Mouse (Mus musculus) heart, embryonic 14.5 days (tissue): ENCODE data around the gene Zfp827. TPM values are rescaled to one million over a fixed set of nuclear protein-coding genes. Genes with fewer than 3 reads are reported as not detected.

ENCODE experiments used
- ATAC-seq: fragments of 200-750 bp; cut with Nextera tagmentation; 2 replicates; pipeline ENCODE4 v1.8.0; 2017; ENCODE audit warnings: low read depth, moderate TSS enrichment; ENCODE audit not compliant: insufficient number of reproducible peaks, insufficient read depth, low FRiP score
- H3K27ac ChIP-seq, 2 experiments: fragments of 200-500 bp in 1 of 2; fragments of 300-500 bp in 1 of 2; sonication (generic) in 1 of 2; replicated peaks in 1 of 2; 2 replicates each; pipeline ENCODE4 v1.5.1; 2012 to 2014; ENCODE audit warnings: low read depth in 2 of 2, low read length in 2 of 2, control low read depth in 1 of 2, mild to moderate bottlenecking in 1 of 2, mixed read lengths in 1 of 2; ENCODE audit not compliant: control insufficient read depth in 1 of 2, insufficient read depth in 1 of 2
- H3K27me3 ChIP-seq: fragments of 300-500 bp; sonication (generic); 2 replicates; pipeline ENCODE4 v1.6.1; 2014; ENCODE audit warnings: mild to moderate bottlenecking, low read length, control low read depth; ENCODE audit not compliant: control insufficient read depth, insufficient read depth
- H3K36me3 ChIP-seq: fragments of 300-500 bp; sonication (generic); 2 replicates; pipeline ENCODE4 v1.6.1; 2014; ENCODE audit warnings: mild to moderate bottlenecking, control low read depth, low read length, mixed read lengths; ENCODE audit not compliant: control insufficient read depth, insufficient read depth
- H3K4me1 ChIP-seq, 2 experiments: fragments of 200-500 bp in 1 of 2; fragments of 300-500 bp in 1 of 2; sonication (generic) in 1 of 2; 2 replicates each; pipeline ENCODE4 v1.6.1; 2012 to 2014; ENCODE audit warnings: low read length in 2 of 2, control low read depth in 1 of 2, mixed read lengths in 1 of 2; ENCODE audit not compliant: control insufficient read depth in 2 of 2, insufficient read depth in 2 of 2
- H3K4me2 ChIP-seq: fragments of 300-500 bp; sonication (generic); 2 replicates; pipeline ENCODE4 v1.6.1; 2014; ENCODE audit warnings: mild to moderate bottlenecking, low read length
- H3K4me3 ChIP-seq, 2 experiments: fragments of 200-500 bp in 1 of 2; fragments of 300-500 bp in 1 of 2; sonication (generic) in 1 of 2; 2 replicates each; pipeline ENCODE4 v1.5.1; 2012 to 2014; ENCODE audit warnings: low read length in 2 of 2, mild to moderate bottlenecking in 2 of 2, control low read depth in 1 of 2, low read depth in 1 of 2, moderate library complexity in 1 of 2; ENCODE audit not compliant: control insufficient read depth in 1 of 2, insufficient read depth in 1 of 2
- H3K9ac ChIP-seq: fragments of 300-500 bp; sonication (generic); 2 replicates; pipeline ENCODE4 v1.6.1; 2014; ENCODE audit warnings: mild to moderate bottlenecking, low read length
- H3K9me3 ChIP-seq: fragments of 300-500 bp; sonication (generic); 2 replicates; pipeline ENCODE4 v1.6.1; 2016; ENCODE audit warnings: low read length, control low read depth; ENCODE audit not compliant: control insufficient read depth
- WGBS: fragments of 180-500 bp; shearing (Covaris S2); extraction: QIAGEN DNeasy Blood & Tissue Kit; methylation state at CpG from one replicate; pipeline ENCODE4 v1.1.7; 2014; 5-methylcytosine and 5-hydroxymethylcytosine counted together
- polyA plus RNA-seq: library from polyadenylated mRNA; unstranded; fragments of >200 nt; fragmentation: Nextera tagmentation; extraction: Ambion mirVana; gene quantifications from 2 replicates; pipeline ENCODE4 v1.2.1, GENCODE M21; 2014

The Zfp827 gene
- polyA plus RNA-seq, 1 experiment from 2014 or later: 10.2 TPM

GRCm38 (mm10) chr8:79157366-79157765 lies 129.1 kb downstream of the Zfp827 start:
- 75% methylated on average over 4 of the region's 4 CpGs for WGBS
- no peak for ATAC-seq
- Histone ChIP-seq H3K4me1 (peaks cover 9 to 20% of the 10 kb centered on the region in 2 experiments), H3K27me3 (no peaks in the 10 kb centered on the region), H3K9ac (no peak overlapping the region), H3K36me3 (peaks cover 47% of the 10 kb centered on the region), H3K9me3 (no peaks in the 10 kb centered on the region), H3K4me3 (no peak overlapping the region), H3K4me2 (no peak overlapping the region), H3K27ac (no peak overlapping the region)

DNA sequence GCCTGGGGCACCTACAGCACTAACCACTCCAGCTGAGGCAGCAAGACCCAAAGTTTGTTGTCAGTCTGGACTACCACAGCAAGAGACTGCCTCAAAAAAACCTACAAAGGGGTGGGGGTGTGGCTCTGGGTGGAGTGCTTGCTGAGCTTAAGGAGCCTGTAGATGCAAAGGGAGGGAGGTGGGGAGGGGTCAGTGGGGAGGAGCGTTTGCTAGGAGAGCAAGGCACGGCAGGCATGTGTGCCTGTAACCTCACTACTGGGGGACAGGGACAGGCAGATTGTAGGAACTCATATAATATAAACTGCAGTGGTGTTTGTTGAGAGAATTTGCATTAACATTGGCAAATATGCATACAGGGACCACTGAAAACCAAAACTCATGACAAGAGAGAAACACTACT lies 130.1 kb downstream of the Zfp827 start:
- Histone ChIP-seq H3K9ac (no peak overlapping the region), H3K9me3 (no peaks in the 10 kb centered on the region), H3K27ac (no peak overlapping the region), H3K36me3 (peaks cover 38% of the 10 kb centered on the region), H3K4me3 (no peak overlapping the region), H3K27me3 (no peaks in the 10 kb centered on the region), H3K4me1 (peaks cover 17 to 30% of the 10 kb centered on the region in 2 experiments), H3K4me2 (no peak overlapping the region)
- 37% methylated on average over 2 of the region's 2 CpGs for WGBS
- no peak for ATAC-seq

DNA sequence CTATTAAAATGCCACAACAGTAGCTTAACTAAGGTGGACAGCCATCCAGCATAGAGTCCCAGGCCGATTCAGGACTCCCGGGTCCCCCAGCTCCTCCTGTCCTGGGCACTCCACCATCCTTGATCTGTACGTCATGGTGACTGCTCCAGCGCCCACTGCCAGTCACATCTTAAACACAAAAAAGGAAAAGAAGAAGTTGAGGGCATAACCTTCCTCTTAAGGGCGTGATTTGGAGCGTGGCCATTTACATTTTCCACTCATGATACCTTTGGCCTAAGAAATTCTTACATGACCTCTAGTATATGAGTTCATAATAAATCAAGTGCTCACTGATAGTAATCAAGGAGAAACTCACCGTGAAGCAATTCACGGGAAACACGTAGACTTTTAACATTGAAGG lies 131.2 kb downstream of the Zfp827 start:
- WGBS: 95% methylated on average over 9 of the region's 9 CpGs
- ATAC-seq: no peak
- no peaks in the 10 kb centered on the region for H3K9me3 ChIP-seq
- no peaks in the 10 kb centered on the region for H3K27me3 ChIP-seq
- no peak overlapping the region for H3K9ac ChIP-seq
- no peak overlapping the region for H3K4me2 ChIP-seq
- H3K4me3 ChIP-seq: no peak overlapping the region
- H3K4me1 ChIP-seq: peaks cover 18 to 39% of the 10 kb centered on the region in 2 experiments
- peaks cover 37% of the 10 kb centered on the region for H3K36me3 ChIP-seq
- H3K27ac ChIP-seq: no peak overlapping the region

DNA sequence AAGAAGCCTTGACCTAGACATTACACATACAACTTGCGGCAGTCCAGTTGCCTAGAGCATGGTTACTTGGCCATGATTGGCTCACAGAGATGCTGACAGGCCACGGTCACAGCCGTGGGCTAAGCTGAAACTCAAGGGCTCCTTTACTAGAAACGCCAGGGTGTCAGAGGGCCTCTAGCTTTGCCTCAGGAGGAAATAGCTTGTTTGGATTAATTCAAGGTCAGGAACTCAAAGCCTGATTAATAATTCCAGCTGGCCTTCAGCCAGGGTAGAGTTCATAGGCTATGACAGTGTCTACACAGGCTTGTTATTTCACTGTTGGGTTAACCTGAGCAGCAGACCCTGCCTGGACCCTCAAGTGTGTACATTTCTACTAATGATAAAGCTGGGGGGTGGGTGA lies 132.1 kb downstream of the Zfp827 start:
- H3K27me3 ChIP-seq: no peaks in the 10 kb centered on the region
- H3K4me2 ChIP-seq: no peak overlapping the region
- H3K4me1 ChIP-seq: peaks cover 18 to 40% of the 10 kb centered on the region in 2 experiments
- peak overlapping the region in 1 of 2 experiments; percentile 37; a peak in 1 of 4 replicates for H3K27ac ChIP-seq
- 44% methylated on average over 4 of the region's 4 CpGs for WGBS
- no peak for ATAC-seq
- H3K9me3 ChIP-seq: no peaks in the 10 kb centered on the region
- no peak overlapping the region for H3K4me3 ChIP-seq
- no peak overlapping the region for H3K9ac ChIP-seq
- H3K36me3 ChIP-seq: peaks cover 30% of the 10 kb centered on the region

- Histone ChIP-seq H3K4me3 (no peak overlapping the region), H3K9ac (no peak overlapping the region), H3K27me3 (no peaks in the 10 kb centered on the region), H3K27ac (0 out of 4 replicates have a peak overlapping the region, but pooled peaks of 1 of the 2 experiments have one; percentile 6), H3K9me3 (no peaks in the 10 kb centered on the region), H3K4me1 (peaks cover 18 to 40% of the 10 kb centered on the region in 2 experiments), H3K36me3 (peaks cover 31% of the 10 kb centered on the region), H3K4me2 (no peak overlapping the region)
- 86% methylated on average over 4 of the region's 4 CpGs for WGBS
- no peak for ATAC-seq
Measured at GRCm38 (mm10) chr8:79161172-79161778, 133.0 kb downstream of the Zfp827 start.

DNA sequence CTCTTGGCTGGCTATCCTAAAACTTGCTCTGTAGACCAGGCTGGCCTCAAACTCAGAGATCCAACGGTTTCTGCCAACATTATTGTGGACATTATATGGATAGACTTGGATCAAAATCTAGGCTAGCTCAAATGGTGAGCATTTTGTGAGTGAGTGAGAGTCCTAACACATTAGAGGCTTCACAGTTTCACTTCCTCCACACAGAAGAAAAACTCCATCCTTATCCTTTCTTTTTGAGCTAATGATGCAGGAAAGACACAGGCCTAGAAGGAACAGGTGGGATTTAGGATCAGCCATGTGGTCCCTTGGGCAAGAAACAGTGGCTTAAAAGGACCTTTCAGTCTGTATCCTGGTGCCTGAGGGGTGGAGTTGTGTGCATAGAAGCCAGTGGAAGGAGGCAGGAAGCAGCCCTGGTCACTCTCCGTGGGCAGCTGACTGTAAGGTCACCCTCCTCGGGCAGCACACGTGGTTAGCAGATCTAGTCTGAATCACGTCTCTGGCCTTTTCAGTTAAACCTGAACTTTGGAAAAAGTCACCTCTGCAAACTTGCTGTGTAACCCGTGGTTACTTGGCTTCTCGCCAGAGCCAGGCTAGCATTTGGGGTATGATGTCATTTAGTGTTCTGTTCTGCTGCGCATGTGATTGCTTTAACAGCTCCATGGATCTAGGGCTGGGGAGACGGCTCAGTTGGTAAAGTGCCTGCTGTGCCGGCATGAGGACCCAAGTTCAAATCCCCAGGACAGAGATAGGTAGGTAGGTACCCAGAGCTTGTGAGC lies 134.5 kb downstream of the Zfp827 start:
- peak overlapping the region; percentile 84 to 89 for H3K27ac ChIP-seq
- H3K4me3 ChIP-seq: no peak overlapping the region
- H3K36me3 ChIP-seq: peaks cover 23% of the 10 kb centered on the region; the same call in 1 of the 2 replicates
- no peaks in the 10 kb centered on the region for H3K27me3 ChIP-seq
- no peaks in the 10 kb centered on the region for H3K9me3 ChIP-seq
- peak overlapping the region; percentile 17 for H3K4me2 ChIP-seq
- peak overlapping the region; percentile 27; the same call in 1 of the 2 replicates for H3K9ac ChIP-seq
- peaks cover 18 to 40% of the 10 kb centered on the region in 2 experiments for H3K4me1 ChIP-seq
- ATAC-seq: peak; percentile 73
- 17% methylated on average over 10 of the region's 10 CpGs for WGBS

DNA sequence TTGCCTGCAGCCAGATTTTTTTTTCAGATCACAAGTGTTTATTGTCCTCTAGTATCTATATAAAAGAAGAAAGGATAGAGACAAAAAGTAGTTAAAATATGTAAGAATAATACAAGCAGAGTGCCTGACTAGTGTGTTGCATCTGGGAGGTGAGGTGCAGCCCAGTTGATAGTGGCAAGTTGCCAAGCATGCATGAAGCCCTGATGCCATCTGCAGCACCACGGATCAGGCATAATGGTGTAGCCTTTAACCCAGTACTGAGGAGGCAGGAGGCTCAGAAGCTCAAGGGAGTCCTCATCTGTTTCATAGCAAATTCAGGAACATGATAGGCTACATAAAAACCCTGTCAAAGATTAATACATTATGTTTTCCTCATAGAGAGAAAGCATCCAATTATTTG lies 136.1 kb downstream of the Zfp827 start:
- no peak overlapping the region for H3K4me2 ChIP-seq
- no peak overlapping the region for H3K4me3 ChIP-seq
- H3K9ac ChIP-seq: no peak overlapping the region
- 26% methylated on average over 1 of the region's 1 CpGs for WGBS
- H3K4me1 ChIP-seq: peaks cover 15 to 37% of the 10 kb centered on the region in 2 experiments
- peaks cover 15% of the 10 kb centered on the region; the same call in 1 of the 2 replicates for H3K36me3 ChIP-seq
- no peaks in the 10 kb centered on the region for H3K27me3 ChIP-seq
- H3K27ac ChIP-seq: 0 out of 4 replicates have a peak overlapping the region, but pooled peaks of 1 of the 2 experiments have one; percentile 9
- no peaks in the 10 kb centered on the region for H3K9me3 ChIP-seq
- no peak for ATAC-seq
